Mouse (Mus musculus) stomach, embryonic 14.5 days (tissue): Measurements from ENCODE around the gene Gfod1. TPM values are rescaled to one million over a fixed set of nuclear protein-coding genes. Genes with fewer than 3 reads are reported as not detected.
A peak's percentile ranks its signal among the peaks of the same experiment; 100 is the strongest.

Experiments used
- ATAC-seq: fragments of 200-750 bp; cut with Nextera tagmentation; 2 replicates; pipeline ENCODE4 v1.8.0; 2017; ENCODE audit warnings: low read depth, moderate TSS enrichment; ENCODE audit not compliant: insufficient number of reproducible peaks, insufficient read depth, low FRiP score
- H3K27ac ChIP-seq: fragments of 300-500 bp; sonication (generic); 2 replicates; pipeline ENCODE4 v1.5.1; 2014; ENCODE audit warnings: mild to moderate bottlenecking, low read length, moderate library complexity, mixed read lengths
- H3K27me3 ChIP-seq: fragments of 300-500 bp; sonication (generic); 2 replicates; pipeline ENCODE4 v1.6.1; 2014; ENCODE audit warnings: low read length, control low read depth, mixed read lengths; ENCODE audit not compliant: control insufficient read depth, insufficient read depth
- H3K36me3 ChIP-seq: fragments of 300-500 bp; sonication (generic); 2 replicates; pipeline ENCODE4 v1.6.1; 2014; ENCODE audit warnings: mild to moderate bottlenecking, control low read depth, low read length, moderate library complexity, mixed read lengths; ENCODE audit not compliant: control insufficient read depth, insufficient read depth
- H3K4me1 ChIP-seq: fragments of 300-500 bp; sonication (generic); 2 replicates; pipeline ENCODE4 v1.6.1; 2014; ENCODE audit warnings: low read length, control low read depth, mixed read lengths; ENCODE audit not compliant: control insufficient read depth, insufficient read depth
- H3K4me2 ChIP-seq: fragments of 300-500 bp; sonication (generic); replicated peaks from 2 replicates; pipeline ENCODE4 v1.6.1; 2014; ENCODE audit warnings: low read depth, low read length, control low read depth
- H3K4me3 ChIP-seq: fragments of 300-500 bp; sonication (generic); 2 replicates; pipeline ENCODE4 v1.5.1; 2014; ENCODE audit warnings: low read depth, low read length, control low read depth
- H3K9ac ChIP-seq: fragments of 300-500 bp; sonication (generic); replicated peaks from 2 replicates; pipeline ENCODE4 v1.6.1; 2014; ENCODE audit warnings: low read depth, mild to moderate bottlenecking, control low read depth, low read length, moderate library complexity, mixed read lengths
- H3K9me3 ChIP-seq: fragments of 300-500 bp; sonication (generic); 2 replicates; pipeline ENCODE4 v1.6.1; 2016; ENCODE audit warnings: low read depth, low read length, control low read depth; ENCODE audit not compliant: control insufficient read depth
- WGBS: fragments of 180-500 bp; shearing (Covaris S2); extraction: QIAGEN DNeasy Blood & Tissue Kit; methylation state at CpG from one replicate; pipeline ENCODE4 v1.1.7; 2014; 5-methylcytosine and 5-hydroxymethylcytosine counted together
- polyA plus RNA-seq: library from polyadenylated mRNA; unstranded; fragments of >200 nt; fragmentation: Nextera tagmentation; extraction: Ambion mirVana; gene quantifications from 2 replicates; pipeline ENCODE4 v1.2.1, GENCODE M21; 2014

Gene Gfod1
- polyA plus RNA-seq, 1 experiment from 2014 or later: 0.49 TPM

- H3K4me3 ChIP-seq: no peak overlapping the region
- WGBS: 44% methylated on average over 4 of the region's 4 CpGs
- H3K36me3 ChIP-seq: no peaks in the 10 kb centered on the region
- H3K9ac ChIP-seq: no peak overlapping the region
- H3K4me2 ChIP-seq: no peak overlapping the region
- no peak overlapping the region for H3K27ac ChIP-seq
- H3K9me3 ChIP-seq: no peaks in the 10 kb centered on the region
- H3K27me3 ChIP-seq: no peaks in the 10 kb centered on the region
- no peak for ATAC-seq
- no peaks in the 10 kb centered on the region for H3K4me1 ChIP-seq
Measured at GRCm38 (mm10) chr13:43265116-43265515, 38.9 kb downstream of the Gfod1 start.

- Histone ChIP-seq H3K27ac (no peak overlapping the region), H3K9ac (no peak overlapping the region), H3K4me2 (no peak overlapping the region), H3K9me3 (no peaks in the 10 kb centered on the region), H3K36me3 (no peaks in the 10 kb centered on the region), H3K4me1 (no peaks in the 10 kb centered on the region), H3K4me3 (no peak overlapping the region), H3K27me3 (no peaks in the 10 kb centered on the region)
- 84% methylated on average over 5 of the region's 5 CpGs for WGBS
- ATAC-seq: no peak
Measured at GRCm38 (mm10) chr13:43263646-43264045, 40.3 kb downstream of the Gfod1 start.

GRCm38 (mm10) chr13:43262114-43262739 is 41.7 kb downstream of the Gfod1 start:
- no peaks in the 10 kb centered on the region for H3K9me3 ChIP-seq
- H3K9ac ChIP-seq: no peak overlapping the region
- H3K27ac ChIP-seq: no peak overlapping the region
- no peak overlapping the region for H3K4me3 ChIP-seq
- WGBS: 82% methylated on average over 11 of the region's 11 CpGs
- H3K4me1 ChIP-seq: no peaks in the 10 kb centered on the region
- ATAC-seq: no peak
- H3K36me3 ChIP-seq: no peaks in the 10 kb centered on the region
- H3K4me2 ChIP-seq: no peak overlapping the region
- no peaks in the 10 kb centered on the region for H3K27me3 ChIP-seq

- peak; percentile 67; the same call in 1 of the 2 replicates for ATAC-seq
- no peaks in the 10 kb centered on the region for H3K36me3 ChIP-seq
- H3K9me3 ChIP-seq: no peaks in the 10 kb centered on the region
- no peak overlapping the region for H3K4me3 ChIP-seq
- no peak overlapping the region for H3K27ac ChIP-seq
- H3K9ac ChIP-seq: no peak overlapping the region
- no peak overlapping the region for H3K4me2 ChIP-seq
- H3K4me1 ChIP-seq: no peaks in the 10 kb centered on the region
- WGBS: 74% methylated on average over 3 of the region's 3 CpGs
- H3K27me3 ChIP-seq: no peaks in the 10 kb centered on the region
Measured at GRCm38 (mm10) chr13:43261287-43261686, 42.7 kb downstream of the Gfod1 start.

DNA sequence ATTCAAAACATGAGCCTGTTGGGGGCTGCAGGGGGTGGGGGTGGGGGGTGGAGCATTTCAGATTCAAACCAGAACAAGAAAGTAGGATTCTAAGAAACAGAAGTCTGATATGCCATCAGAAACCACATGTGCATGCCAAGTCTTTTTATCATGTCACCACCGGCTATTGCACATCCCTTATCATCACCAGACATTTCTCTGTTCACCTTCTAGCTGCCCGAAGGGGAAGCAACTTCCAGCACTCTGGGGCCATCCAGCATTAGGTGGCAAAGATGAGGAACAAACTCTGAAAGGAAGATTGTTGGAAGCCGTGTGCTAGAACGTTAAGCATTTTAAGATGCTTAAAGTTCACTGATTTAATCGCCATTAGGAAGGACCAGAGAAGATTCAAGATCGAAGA is 43.2 kb downstream of the Gfod1 start:
- H3K9ac ChIP-seq: no peak overlapping the region
- H3K36me3 ChIP-seq: no peaks in the 10 kb centered on the region
- ATAC-seq: no peak
- no peaks in the 10 kb centered on the region for H3K4me1 ChIP-seq
- H3K9me3 ChIP-seq: no peaks in the 10 kb centered on the region
- H3K27ac ChIP-seq: no peak overlapping the region
- H3K27me3 ChIP-seq: no peaks in the 10 kb centered on the region
- 78% methylated on average over 6 of the region's 6 CpGs for WGBS
- no peak overlapping the region for H3K4me2 ChIP-seq
- H3K4me3 ChIP-seq: no peak overlapping the region

DNA sequence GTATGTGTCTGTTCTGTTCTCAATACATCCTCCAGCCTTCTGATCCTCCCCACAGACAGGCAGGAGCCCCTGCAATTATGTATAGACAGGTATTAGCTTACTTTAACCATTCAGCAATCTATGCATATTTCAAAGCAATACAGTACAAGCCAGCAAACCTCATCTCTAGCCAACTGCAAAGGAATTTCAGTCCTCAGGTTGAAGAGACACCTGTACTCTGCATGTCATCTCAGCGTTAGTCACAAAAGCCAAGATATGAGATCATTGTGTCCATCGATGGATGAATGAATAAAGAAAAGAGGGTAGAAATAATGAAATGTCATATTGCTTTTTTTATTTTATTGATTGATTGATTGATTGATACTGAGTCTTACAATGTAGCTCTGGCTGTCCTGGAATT is 47.5 kb downstream of the Gfod1 start:
- WGBS: 92% methylated on average over 2 of the region's 2 CpGs
- Histone ChIP-seq H3K36me3 (no peaks in the 10 kb centered on the region), H3K9me3 (no peaks in the 10 kb centered on the region), H3K9ac (no peak overlapping the region), H3K4me3 (no peak overlapping the region), H3K4me1 (no peaks in the 10 kb centered on the region), H3K27ac (no peak overlapping the region), H3K27me3 (no peaks in the 10 kb centered on the region), H3K4me2 (no peak overlapping the region)
- no peak for ATAC-seq

- H3K4me2 ChIP-seq: no peak overlapping the region
- no peak for ATAC-seq
- no peaks in the 10 kb centered on the region for H3K36me3 ChIP-seq
- H3K27ac ChIP-seq: no peak overlapping the region
- no peaks in the 10 kb centered on the region for H3K9me3 ChIP-seq
- no peaks in the 10 kb centered on the region for H3K4me1 ChIP-seq
- H3K9ac ChIP-seq: no peak overlapping the region
- no peak overlapping the region for H3K4me3 ChIP-seq
- WGBS: 58% methylated on average over 5 of the region's 5 CpGs
- H3K27me3 ChIP-seq: no peaks in the 10 kb centered on the region
Measured at GRCm38 (mm10) chr13:43253526-43253925, 50.4 kb downstream of the Gfod1 start.

DNA sequence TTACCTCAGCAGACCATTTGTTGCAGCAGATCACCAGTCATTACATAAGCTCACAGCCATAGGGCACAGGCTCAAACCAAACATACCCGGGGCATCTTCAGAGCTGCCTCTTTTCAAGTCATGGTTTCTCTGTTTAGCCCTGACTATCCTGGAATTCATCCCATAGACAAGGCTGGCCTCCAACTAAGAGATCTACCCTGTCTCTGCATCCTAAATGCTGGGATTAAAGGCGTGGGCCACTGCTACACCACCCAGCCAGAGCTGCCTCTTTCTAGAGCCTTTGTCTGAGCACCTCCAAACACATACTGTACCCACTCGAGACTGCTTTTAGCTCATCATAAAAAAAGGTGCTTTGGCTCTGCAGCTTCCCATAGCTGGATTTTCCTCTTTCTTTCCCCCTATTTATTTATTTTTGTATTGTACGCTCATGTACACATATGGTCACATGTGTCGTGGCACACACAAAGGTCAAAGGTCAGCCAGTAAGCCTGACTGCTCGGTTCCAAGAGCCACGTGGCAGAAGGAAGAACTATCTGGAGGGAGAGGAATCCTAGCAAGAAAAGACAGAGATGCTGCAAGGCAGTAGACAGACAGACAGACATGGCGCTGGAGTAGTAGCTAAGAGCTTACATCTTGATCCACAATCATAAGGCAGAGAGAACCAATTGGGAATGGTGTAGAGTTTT is 51.7 kb downstream of the Gfod1 start:
- H3K9me3 ChIP-seq: no peaks in the 10 kb centered on the region
- H3K9ac ChIP-seq: no peak overlapping the region
- H3K4me2 ChIP-seq: no peak overlapping the region
- 84% methylated on average over 8 of the region's 8 CpGs for WGBS
- H3K36me3 ChIP-seq: no peaks in the 10 kb centered on the region
- H3K27me3 ChIP-seq: no peaks in the 10 kb centered on the region
- no peaks in the 10 kb centered on the region for H3K4me1 ChIP-seq
- H3K27ac ChIP-seq: no peak overlapping the region
- ATAC-seq: no peak
- H3K4me3 ChIP-seq: no peak overlapping the region

DNA sequence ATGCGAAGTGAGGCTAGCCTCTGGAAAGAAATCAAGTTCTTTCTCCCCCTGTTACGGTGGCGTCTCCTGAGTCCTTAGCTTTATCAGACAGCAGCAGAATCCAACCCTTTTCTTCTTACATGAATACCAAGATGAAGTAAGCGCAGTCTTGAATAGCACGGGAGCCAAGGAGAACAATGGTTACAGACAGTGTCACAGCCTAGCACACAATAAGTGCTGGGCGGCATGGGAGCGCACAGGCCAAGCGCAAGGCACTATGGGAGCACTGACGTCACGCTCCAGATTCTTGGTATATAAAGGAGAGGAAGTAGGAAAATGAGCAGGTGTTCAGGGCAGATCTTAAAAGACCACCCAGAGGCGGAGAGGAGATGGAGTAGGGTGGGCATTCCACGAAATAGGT is 52.6 kb downstream of the Gfod1 start:
- Histone ChIP-seq H3K9ac (no peak overlapping the region), H3K27me3 (no peaks in the 10 kb centered on the region), H3K36me3 (no peaks in the 10 kb centered on the region), H3K4me1 (no peaks in the 10 kb centered on the region), H3K27ac (no peak overlapping the region), H3K4me2 (no peak overlapping the region), H3K9me3 (no peaks in the 10 kb centered on the region), H3K4me3 (no peak overlapping the region)
- no peak for ATAC-seq
- WGBS: 91% methylated on average over 12 of the region's 12 CpGs
